Mouse (Mus musculus): ENCODE results near the gene Dnajc11. TPM values are rescaled to one million over a fixed set of nuclear protein-coding genes. Genes with fewer than 3 reads are reported as not detected.

Dnajc11 gene
- polyA plus RNA-seq, 1 experiment from 2014 or later, result 84.3 TPM

GRCm38 (mm10) chr4:151975441-151975840 is 42.0 kb downstream of the Dnajc11 start:
- 95% methylated on average over 3 of the region's 3 CpGs for WGBS
- peaks cover 73% of the 10 kb centered on the region for H3K36me3 ChIP-seq
- ATAC-seq (ENCODE audit: low FRiP score), result no peak

DNA sequence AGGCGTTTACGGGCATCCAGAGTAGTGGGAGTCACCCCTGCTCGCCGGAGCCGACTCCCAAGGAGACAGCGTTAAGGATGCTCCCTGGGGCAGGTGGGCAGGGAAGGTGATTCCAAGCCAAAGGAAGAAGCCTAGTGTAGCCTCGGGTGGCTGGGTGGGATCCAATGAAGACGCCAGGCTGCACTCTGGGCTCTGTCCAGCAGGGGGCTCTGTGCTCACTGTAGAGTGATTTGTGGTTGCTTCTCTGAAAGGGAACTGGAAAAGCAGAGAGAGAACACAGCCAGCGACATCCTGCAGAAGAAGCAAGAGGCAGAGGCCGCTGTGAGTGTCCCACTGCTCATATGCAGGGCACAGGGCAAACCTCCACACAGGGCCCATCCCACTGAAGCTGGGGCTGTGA is 44.3 kb downstream of the Dnajc11 start:
- no peak overlapping the region for H3K4me2 ChIP-seq
- 42% methylated on average over 10 of the region's 10 CpGs for WGBS
- no peak overlapping the region for H3K9ac ChIP-seq
- H3K9me3 ChIP-seq, result no peaks in the 10 kb centered on the region
- peaks cover 7% of the 10 kb centered on the region; the same call in 1 of the 2 replicates for H3K4me1 ChIP-seq (replicated peaks)
- no peak overlapping the region for H3K4me3 ChIP-seq
- H3K27ac ChIP-seq, result peak overlapping the region; percentile 61
- H3K27me3 ChIP-seq, result no peaks in the 10 kb centered on the region
- peaks cover 76% of the 10 kb centered on the region for H3K36me3 ChIP-seq
- peak; percentile 43 for ATAC-seq (ENCODE audit: low FRiP score)

More at GRCm38 (mm10) chr4:151975441-151975840, 42.0 kb downstream of the Dnajc11 start:
- H3K27ac ChIP-seq, result no peak overlapping the region
- H3K4me2 ChIP-seq, result no peak overlapping the region
- no peak overlapping the region for H3K4me3 ChIP-seq
- no peaks in the 10 kb centered on the region for H3K27me3 ChIP-seq
- no peak overlapping the region for H3K9ac ChIP-seq
- peaks cover 3% of the 10 kb centered on the region; the same call in 1 of the 2 replicates for H3K4me1 ChIP-seq (replicated peaks)
- H3K9me3 ChIP-seq, result no peaks in the 10 kb centered on the region

DNA sequence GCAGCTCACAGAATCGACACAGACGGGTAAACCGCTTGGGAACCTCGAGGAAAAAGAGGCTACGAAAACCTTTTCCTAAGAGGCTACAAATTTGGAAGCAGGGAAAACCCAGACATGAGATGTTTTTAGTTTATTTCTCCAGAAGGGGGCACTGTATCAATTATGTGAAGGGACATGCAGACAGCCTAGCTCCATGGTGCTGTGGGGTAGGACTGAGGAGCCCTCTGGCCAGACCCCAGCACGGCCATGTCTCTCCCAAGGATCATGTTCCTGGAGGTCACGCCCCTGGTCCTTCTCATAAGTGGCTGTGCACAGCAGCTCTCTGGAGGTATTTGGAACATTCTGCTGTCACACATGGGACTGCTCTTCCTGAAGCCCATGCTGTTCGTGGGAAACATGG is 47.2 kb downstream of the Dnajc11 start:
- no peak overlapping the region for H3K27ac ChIP-seq
- peaks cover 13% of the 10 kb centered on the region for H3K4me1 ChIP-seq (replicated peaks)
- no peak overlapping the region for H3K4me2 ChIP-seq
- H3K36me3 ChIP-seq, result peaks cover 55% of the 10 kb centered on the region
- H3K27me3 ChIP-seq, result no peaks in the 10 kb centered on the region
- no peak overlapping the region for H3K9ac ChIP-seq
- H3K9me3 ChIP-seq, result no peaks in the 10 kb centered on the region
- 79% methylated on average over 8 of the region's 8 CpGs for whole genome bisulfite sequencing
- ATAC-seq (ENCODE audit: low FRiP score), result no peak
- no peak overlapping the region for H3K4me3 ChIP-seq

DNA sequence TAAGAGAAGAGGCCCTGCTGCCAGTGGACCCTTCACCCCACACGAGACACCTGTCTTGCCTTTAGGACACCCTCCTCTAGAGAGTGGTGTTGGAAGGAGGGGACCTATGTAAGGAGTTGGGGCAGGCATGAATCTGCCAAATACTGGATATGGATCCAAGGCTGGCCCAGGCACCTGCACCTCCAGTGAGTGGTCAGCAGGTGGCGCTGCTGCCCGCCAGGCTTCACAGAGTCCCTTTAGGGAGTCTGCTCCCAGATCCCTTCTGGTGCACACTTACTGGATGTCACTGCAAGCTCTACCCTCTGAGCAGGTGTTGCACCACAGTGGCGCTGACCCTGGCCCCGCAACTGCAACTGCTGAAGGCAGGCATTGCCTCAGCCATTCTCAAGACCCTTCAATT is 47.9 kb downstream of the Dnajc11 start:
- Histone ChIP-seq H3K9ac (no peak overlapping the region), H3K9me3 (no peaks in the 10 kb centered on the region), H3K4me3 (no peak overlapping the region), H3K4me2 (no peak overlapping the region), H3K27ac (no peak overlapping the region), H3K4me1 (replicated peaks) (peaks cover 19% of the 10 kb centered on the region), H3K27me3 (no peaks in the 10 kb centered on the region), H3K36me3 (peaks cover 50% of the 10 kb centered on the region)
- ATAC-seq (ENCODE audit: low FRiP score), result peak; percentile 46
- 14% methylated on average over 5 of the region's 5 CpGs for WGBS

DNA sequence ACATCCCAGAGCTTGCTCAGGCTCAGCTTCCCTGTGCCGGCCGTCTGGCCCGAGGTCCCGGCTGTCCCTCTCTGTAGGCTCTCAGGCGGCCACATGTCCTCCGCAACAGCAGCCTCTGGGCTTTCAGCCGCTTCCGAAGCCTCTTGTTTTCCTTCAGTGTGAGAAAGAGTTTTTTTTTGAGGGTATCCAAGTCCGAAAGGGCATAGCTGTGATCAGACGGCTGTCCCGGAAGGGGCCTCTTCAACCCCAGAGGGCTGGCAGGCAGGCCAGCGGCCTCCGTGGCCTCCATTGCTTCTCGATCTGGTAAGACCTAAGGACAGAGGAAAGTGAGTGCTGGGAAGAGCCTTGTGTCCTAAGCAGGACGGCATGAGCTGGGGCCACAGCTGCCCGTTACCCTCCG is 49.6 kb downstream of the Dnajc11 start:
- H3K4me1 ChIP-seq (replicated peaks), result peaks cover 31% of the 10 kb centered on the region
- H3K27me3 ChIP-seq, result no peaks in the 10 kb centered on the region
- no peak overlapping the region for H3K27ac ChIP-seq
- H3K9ac ChIP-seq, result no peak overlapping the region
- H3K9me3 ChIP-seq, result no peaks in the 10 kb centered on the region
- peaks cover 41% of the 10 kb centered on the region for H3K36me3 ChIP-seq
- H3K4me2 ChIP-seq, result no peak overlapping the region
- H3K4me3 ChIP-seq, result no peak overlapping the region
- no peak for ATAC-seq (ENCODE audit: low FRiP score)
- WGBS, result 67% methylated on average over 17 of the region's 17 CpGs

DNA sequence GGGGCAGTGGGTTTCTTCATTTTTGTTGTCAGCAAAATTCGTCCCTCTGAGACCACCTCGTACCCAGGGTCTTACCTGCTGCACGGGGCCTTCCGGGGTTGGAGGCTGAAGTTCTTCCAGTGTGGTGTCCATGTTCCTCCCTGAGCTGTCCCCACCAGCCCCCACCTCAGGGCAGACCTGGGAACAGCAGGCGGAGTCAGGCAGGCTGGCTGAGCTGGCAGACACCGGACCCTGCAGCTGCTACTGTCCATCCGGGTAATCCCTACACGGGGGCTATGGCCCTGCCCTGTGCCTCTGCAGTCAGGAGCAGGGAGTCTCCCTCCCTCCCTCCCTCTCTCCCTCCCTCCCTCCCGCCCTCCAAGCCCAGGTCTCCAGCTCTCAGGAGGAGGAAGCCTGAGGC is 50.1 kb downstream of the Dnajc11 start:
- Histone ChIP-seq H3K9me3 (no peaks in the 10 kb centered on the region), H3K27ac (no peak overlapping the region), H3K9ac (no peak overlapping the region), H3K4me1 (replicated peaks) (peaks cover 35% of the 10 kb centered on the region), H3K36me3 (peaks cover 38% of the 10 kb centered on the region), H3K4me3 (no peak overlapping the region), H3K4me2 (no peak overlapping the region), H3K27me3 (no peaks in the 10 kb centered on the region)
- WGBS, result 38% methylated on average over 8 of the region's 9 CpGs
- ATAC-seq (ENCODE audit: low FRiP score), result no peak

GRCm38 (mm10) chr4:151985886-151986285 is 52.4 kb downstream of the Dnajc11 start:
- H3K4me2 ChIP-seq, result no peak overlapping the region
- no peak for ATAC-seq (ENCODE audit: low FRiP score)
- no peaks in the 10 kb centered on the region for H3K27me3 ChIP-seq
- H3K27ac ChIP-seq, result no peak overlapping the region
- peaks cover 41% of the 10 kb centered on the region for H3K4me1 ChIP-seq (replicated peaks)
- peaks cover 24% of the 10 kb centered on the region for H3K36me3 ChIP-seq
- H3K9me3 ChIP-seq, result no peaks in the 10 kb centered on the region
- no peak overlapping the region for H3K4me3 ChIP-seq
- WGBS, result 48% methylated on average over 10 of the region's 10 CpGs
- no peak overlapping the region; the same call in 1 of the 2 replicates for H3K9ac ChIP-seq

DNA sequence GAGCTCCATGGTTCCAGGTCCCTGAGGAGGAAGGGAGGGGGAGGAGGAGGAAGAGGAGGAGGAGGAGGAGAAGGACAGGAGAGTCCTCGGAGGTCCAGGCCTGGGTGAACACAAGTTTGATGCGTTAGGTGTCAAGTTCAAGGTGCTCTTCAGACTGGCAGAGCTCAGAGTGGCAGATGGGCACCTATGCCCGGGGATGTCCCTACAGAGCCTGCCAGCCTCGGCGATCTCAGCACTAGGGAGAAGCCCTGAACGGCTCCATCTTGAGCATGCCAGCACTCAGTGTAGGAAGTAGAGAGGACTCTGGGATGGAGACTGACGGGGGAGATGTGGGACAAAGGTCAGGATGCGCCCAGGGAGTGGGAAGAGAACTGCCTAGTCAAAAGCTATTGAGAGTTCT is 53.2 kb downstream of the Dnajc11 start:
- WGBS, result 67% methylated on average over 8 of the region's 8 CpGs
- no peak overlapping the region; the same call in 1 of the 2 replicates for H3K9ac ChIP-seq
- H3K27ac ChIP-seq, result no peak overlapping the region
- H3K9me3 ChIP-seq, result no peaks in the 10 kb centered on the region
- no peak for ATAC-seq (ENCODE audit: low FRiP score)
- peaks cover 28% of the 10 kb centered on the region for H3K36me3 ChIP-seq
- peaks cover 38% of the 10 kb centered on the region for H3K4me1 ChIP-seq (replicated peaks)
- no peaks in the 10 kb centered on the region for H3K27me3 ChIP-seq
- H3K4me2 ChIP-seq, result 0 out of 2 replicates have a peak overlapping the region, but pooled peaks have one; percentile 8
- H3K4me3 ChIP-seq, result no peak overlapping the region

GRCm38 (mm10) chr4:151988014-151988341 is 54.5 kb downstream of the Dnajc11 start:
- peak overlapping the region; percentile 85 for H3K4me3 ChIP-seq
- H3K4me2 ChIP-seq, result peak overlapping the region; percentile 89
- peaks cover 29% of the 10 kb centered on the region for H3K36me3 ChIP-seq
- 33% methylated on average over 10 of the region's 10 CpGs for WGBS
- no peaks in the 10 kb centered on the region for H3K9me3 ChIP-seq
- no peak for ATAC-seq (ENCODE audit: low FRiP score)
- H3K27me3 ChIP-seq, result no peaks in the 10 kb centered on the region
- H3K4me1 ChIP-seq (replicated peaks), result peaks cover 36% of the 10 kb centered on the region
- peak overlapping the region; percentile 95 for H3K9ac ChIP-seq
- H3K27ac ChIP-seq, result peak overlapping the region; percentile 88

DNA sequence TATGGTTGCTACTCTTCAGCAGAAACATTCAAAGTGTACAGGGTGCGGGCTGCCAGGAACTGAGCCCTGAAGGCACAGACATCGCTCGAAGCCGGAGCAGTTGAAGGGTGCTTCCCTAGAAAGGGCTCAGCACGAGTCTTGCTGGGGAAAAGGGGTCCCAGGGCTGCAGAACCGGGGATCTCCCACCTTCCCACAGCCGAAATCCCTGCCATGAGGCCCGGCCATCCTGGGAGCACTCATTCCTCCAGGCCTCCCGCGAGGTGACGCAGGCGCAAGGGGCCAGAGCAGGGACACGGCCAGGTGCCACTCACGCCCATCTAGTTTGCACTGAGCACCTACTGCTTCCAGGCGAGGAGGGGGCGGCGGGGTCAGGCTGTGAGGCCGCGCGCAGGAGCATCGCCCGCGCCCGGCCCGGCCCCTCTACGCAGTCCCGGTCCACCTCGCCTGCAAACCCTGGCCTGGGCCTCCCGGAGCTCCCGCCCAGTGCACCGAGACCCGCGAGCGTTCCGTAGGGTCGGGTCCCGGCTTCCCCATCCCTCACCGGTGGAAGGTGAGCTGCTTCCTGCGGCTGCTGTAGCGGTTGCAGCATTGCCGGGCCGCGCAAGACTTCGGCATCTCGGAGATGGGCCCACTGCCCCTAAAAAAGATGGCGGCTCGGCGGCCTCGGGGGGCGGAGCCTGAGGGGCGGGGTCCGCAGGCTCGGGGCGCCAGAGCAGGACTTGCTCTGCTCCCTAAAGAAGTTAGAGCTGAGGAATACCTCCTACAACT is 55.0 kb downstream of the Dnajc11 start, which contains the start of gene Thap3:
Gene Thap3 (minus strand): TSS at position 656 of the 768 bp plus-strand sequence.
- WGBS, result under 1% methylated on average over 53 of the region's 54 CpGs
- peak within 1 kb of the TSS; percentile 85 for H3K4me3 ChIP-seq
- ATAC-seq (ENCODE audit: low FRiP score), result peak; percentile 75
- peak within 1 kb of the TSS; percentile 95 for H3K9ac ChIP-seq
- H3K4me1 ChIP-seq (replicated peaks), result peaks cover 36% of the 10 kb centered on the region
- no peaks in the 10 kb centered on the region for H3K27me3 ChIP-seq
- peak within 1 kb of the TSS; percentile 88 for H3K27ac ChIP-seq
- H3K9me3 ChIP-seq, result no peaks in the 10 kb centered on the region
- H3K4me2 ChIP-seq, result peak within 1 kb of the TSS; percentile 89
- H3K36me3 ChIP-seq, result peaks cover 24% of the 10 kb centered on the region

DNA sequence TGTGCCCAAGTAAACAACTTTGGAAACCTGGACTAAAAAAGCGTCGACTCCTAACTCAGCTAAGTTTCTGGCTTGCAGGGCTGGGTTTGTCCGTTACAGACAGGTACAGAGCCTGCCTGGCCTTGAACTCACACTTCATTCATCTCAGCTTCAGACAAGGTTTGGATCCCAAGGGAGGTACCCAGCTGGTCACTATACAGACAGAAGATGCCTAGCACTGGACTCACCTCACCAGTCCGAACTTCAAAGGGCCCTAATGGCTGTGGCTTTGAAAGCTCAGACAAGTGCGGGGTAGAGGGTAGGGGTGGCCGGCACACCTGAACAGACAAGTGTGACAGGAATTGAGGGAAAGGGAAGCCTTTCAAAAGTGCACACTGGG is 55.6 kb downstream of the Dnajc11 start:
- WGBS, result 33% methylated on average over 6 of the region's 6 CpGs
- peak overlapping the region; percentile 95 for H3K9ac ChIP-seq
- peaks cover 24% of the 10 kb centered on the region for H3K36me3 ChIP-seq
- H3K9me3 ChIP-seq, result no peaks in the 10 kb centered on the region
- ATAC-seq (ENCODE audit: low FRiP score), result peak; percentile 9; the same call in 1 of the 2 replicates
- H3K4me2 ChIP-seq, result peak overlapping the region; percentile 89
- H3K27ac ChIP-seq, result no peak overlapping the region
- H3K4me3 ChIP-seq, result peak overlapping the region; percentile 85
- peaks cover 40% of the 10 kb centered on the region for H3K4me1 ChIP-seq (replicated peaks)
- no peaks in the 10 kb centered on the region for H3K27me3 ChIP-seq

GRCm38 (mm10) chr4:151992091-151992490 is 58.6 kb downstream of the Dnajc11 start:
- H3K27ac ChIP-seq, result no peak overlapping the region
- no peaks in the 10 kb centered on the region for H3K27me3 ChIP-seq
- H3K4me2 ChIP-seq, result no peak overlapping the region
- H3K36me3 ChIP-seq, result peaks cover 24% of the 10 kb centered on the region
- 95% methylated on average over 9 of the region's 9 CpGs for WGBS
- H3K9me3 ChIP-seq, result no peaks in the 10 kb centered on the region
- H3K9ac ChIP-seq, result no peak overlapping the region
- no peak overlapping the region for H3K4me3 ChIP-seq
- H3K4me1 ChIP-seq (replicated peaks), result peaks cover 37% of the 10 kb centered on the region
- ATAC-seq (ENCODE audit: low FRiP score), result no peak

GRCm38 (mm10) chr4:151993035-151993434 is 59.5 kb downstream of the Dnajc11 start:
- Histone ChIP-seq H3K4me1 (replicated peaks) (peaks cover 37% of the 10 kb centered on the region), H3K9ac (peak overlapping the region; percentile 89; the same call in 1 of the 2 replicates), H3K36me3 (peaks cover 24% of the 10 kb centered on the region), H3K27ac (no peak overlapping the region), H3K4me2 (no peak overlapping the region), H3K4me3 (no peak overlapping the region), H3K27me3 (no peaks in the 10 kb centered on the region), H3K9me3 (no peaks in the 10 kb centered on the region)
- 92% methylated on average over 6 of the region's 6 CpGs for WGBS
- ATAC-seq (ENCODE audit: low FRiP score), result no peak
